Mouse (Mus musculus) bone marrow, adult 2 months (tissue): ENCODE data around the gene Atxn1. TPM values are rescaled to one million over a fixed set of nuclear protein-coding genes. Genes with fewer than 3 reads are reported as not detected.

ENCODE experiments used
- H3K27ac ChIP-seq: fragments of 200-500 bp; 2 replicates; pipeline ENCODE4 v1.5.1; 2012; ENCODE audit warnings: low read depth, mild to moderate bottlenecking, control low read depth, inconsistent platforms, low read length; ENCODE audit not compliant: control insufficient read depth, poor library complexity, insufficient read depth
- H3K4me1 ChIP-seq: fragments of 200-500 bp; 2 replicates; pipeline ENCODE4 v1.6.1; 2011; ENCODE audit warnings: low read length; ENCODE audit not compliant: control insufficient read depth, insufficient read depth
- H3K4me3 ChIP-seq: fragments of 200-500 bp; replicated peaks from 2 replicates; pipeline ENCODE3; 2011; ENCODE audit warnings: mild to moderate bottlenecking, low read depth, low read length, control low read depth; ENCODE audit not compliant: control insufficient read depth
- CTCF ChIP-seq: fragments of 200-500 bp; IDR thresholded peaks from 2 replicates; pipeline ENCODE4 v1.5.1; 2011; ENCODE audit warnings: low read length, control low read depth; ENCODE audit not compliant: control insufficient read depth, insufficient read depth
- POLR2A ChIP-seq: fragments of 200-500 bp; IDR thresholded peaks from 2 replicates; pipeline ENCODE4 v1.6.1; 2011; ENCODE audit warnings: low read depth, mild to moderate bottlenecking, control low read depth, low read length, borderline replicate concordance; ENCODE audit not compliant: control insufficient read depth
- WGBS: fragments of 180-500 bp; shearing (Covaris S2); methylation state at CpG from one replicate; pipeline ENCODE4 v1.1.7; 2018; 5-methylcytosine and 5-hydroxymethylcytosine counted together
- polyA plus RNA-seq: library from polyadenylated mRNA; stranded (reverse); fragments of >200 nt; gene quantifications from 2 replicates; pipeline ENCODE4 v1.2.4, GENCODE M21; 2011; ENCODE audit warnings: low replicate concordance; ENCODE audit not compliant: missing spikeins, insufficient read depth, insufficient read length

The Atxn1 gene
- polyA plus RNA-seq, 1 experiment, result 5.8 TPM

DNA sequence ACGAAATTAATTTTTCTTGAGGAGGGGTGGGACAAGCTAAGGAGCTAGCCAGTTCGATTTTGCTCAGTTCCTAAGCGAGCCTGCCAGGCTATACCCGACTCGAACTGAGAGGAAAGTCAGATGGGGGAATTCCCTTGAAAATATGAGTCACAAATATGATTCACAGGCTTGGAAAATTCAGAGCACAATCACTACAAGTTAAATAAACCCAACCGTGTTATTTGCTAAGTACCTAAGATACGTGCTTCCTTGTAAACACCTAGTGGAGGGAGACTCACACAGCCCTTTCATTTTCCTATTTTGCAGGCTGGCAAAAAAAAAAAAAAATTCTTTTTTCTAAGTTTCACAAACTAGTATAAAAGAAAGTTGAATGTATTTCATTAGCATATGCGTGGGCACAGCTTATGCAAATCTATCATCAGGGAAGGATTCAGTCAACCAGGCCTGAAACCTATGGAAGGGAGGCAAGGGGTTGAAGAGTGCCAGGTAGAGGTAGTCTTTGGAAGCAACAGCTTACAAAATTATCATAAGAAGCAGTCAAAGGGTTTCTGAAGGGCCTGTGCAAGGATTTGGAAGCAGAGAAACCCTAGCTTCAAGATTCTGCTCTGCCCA is 127.1 kb downstream of the Atxn1 start:
- TF ChIP-seq POLR2A, result no peak
- H3K4me1 ChIP-seq, result no peaks in the 10 kb centered on the region
- H3K4me3 ChIP-seq, result no peak overlapping the region
- no peak overlapping the region for H3K27ac ChIP-seq
- 84% methylated on average over 8 of the region's 8 CpGs for WGBS

DNA sequence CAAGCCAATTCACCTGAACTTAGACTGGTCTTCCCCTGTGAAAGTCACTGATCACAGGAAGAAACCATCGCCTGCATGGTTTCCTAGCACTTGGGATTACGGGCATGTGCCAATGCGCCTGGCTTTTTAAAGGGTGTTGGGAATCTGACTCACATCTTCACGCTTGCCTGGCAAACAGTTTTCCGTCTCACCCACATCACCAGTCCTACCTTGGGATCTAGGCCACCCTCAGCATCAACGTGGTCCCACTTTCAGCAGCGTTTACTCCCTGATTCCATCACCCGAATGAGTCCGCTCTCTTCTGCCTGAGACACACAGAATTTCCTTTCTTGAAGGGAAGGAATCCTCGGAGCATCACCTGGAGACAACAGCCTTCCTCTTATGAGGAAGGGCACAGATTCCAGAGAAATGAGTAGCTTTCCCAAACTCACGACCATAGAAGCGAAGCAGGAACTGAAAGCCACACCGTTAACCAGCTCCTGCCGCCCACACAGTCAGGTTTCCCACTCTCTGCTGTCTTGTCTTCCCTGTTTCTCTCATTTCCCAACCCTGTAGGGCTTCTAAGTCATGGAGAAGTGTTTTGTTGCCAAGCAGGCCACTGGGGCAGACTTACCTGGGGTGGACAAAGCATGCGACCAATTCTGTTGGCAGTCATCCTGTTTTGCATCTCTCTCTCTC is 128.3 kb downstream of the Atxn1 start:
- H3K4me3 ChIP-seq, result no peak overlapping the region
- WGBS, result 79% methylated on average over 15 of the region's 15 CpGs
- TF ChIP-seq CTCF (no peak), POLR2A (no peak)
- H3K4me1 ChIP-seq, result no peaks in the 10 kb centered on the region
- H3K27ac ChIP-seq, result no peak overlapping the region

DNA sequence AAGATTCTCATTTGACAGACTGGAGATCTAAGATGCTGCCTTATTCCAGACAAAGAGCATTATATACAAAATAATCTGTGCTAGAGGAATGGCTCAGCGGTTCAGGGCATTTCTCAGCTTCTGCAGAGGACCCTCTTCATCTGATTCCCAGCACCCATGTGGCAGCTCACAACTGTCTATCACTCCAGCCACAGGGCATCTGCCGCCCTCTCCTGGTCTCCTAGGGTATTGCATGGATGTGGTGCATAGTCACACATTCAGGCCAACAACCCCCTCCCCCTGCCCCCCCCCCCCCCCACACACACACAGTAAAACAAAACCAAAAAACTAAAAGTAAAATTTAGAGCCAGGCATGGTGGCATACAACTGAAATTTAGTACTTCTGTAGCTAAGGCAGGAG is 130.5 kb downstream of the Atxn1 start:
- Histone ChIP-seq H3K4me3 (no peak overlapping the region), H3K4me1 (no peaks in the 10 kb centered on the region), H3K27ac (no peak overlapping the region)
- peak; percentile 44; the same call in 1 of the 2 replicates for TF ChIP-seq CTCF
- no peak for TF ChIP-seq POLR2A
- WGBS, result 77% methylated on average over 2 of the region's 2 CpGs

DNA sequence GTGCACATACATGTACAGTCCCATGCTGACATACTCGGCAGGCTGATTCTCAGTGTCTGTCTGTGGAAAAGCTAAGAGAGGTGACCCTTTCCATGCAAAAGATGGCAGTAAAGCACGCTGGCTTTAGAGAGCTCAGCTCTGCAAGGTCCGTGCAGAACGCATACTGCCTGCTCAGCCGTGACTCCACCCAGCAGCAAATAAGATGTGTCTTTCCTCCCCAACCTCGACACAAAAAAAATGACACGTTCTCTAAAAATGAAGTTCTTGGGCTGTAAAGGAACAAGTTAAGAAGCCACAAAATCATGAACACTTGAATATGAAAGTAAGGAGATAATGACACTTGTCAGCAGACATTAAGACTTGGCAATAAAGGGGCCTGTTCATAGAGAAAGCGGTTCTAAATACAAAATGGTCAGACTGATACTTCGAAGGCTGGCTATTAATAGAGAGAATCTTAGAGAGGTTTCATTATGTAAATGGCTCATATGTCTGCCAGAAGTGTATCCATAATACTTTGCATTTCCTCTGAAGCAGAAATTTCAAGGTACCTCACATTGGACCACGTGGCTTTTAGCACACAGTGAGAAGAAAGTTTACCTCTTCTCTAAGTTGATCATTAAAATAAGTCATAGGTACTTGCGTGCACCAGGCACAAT is 132.0 kb downstream of the Atxn1 start:
- Histone ChIP-seq H3K4me1 (no peaks in the 10 kb centered on the region), H3K4me3 (no peak overlapping the region), H3K27ac (no peak overlapping the region)
- 73% methylated on average over 11 of the region's 11 CpGs for WGBS
- no peak for TF ChIP-seq POLR2A
- TF ChIP-seq CTCF, result no peak

DNA sequence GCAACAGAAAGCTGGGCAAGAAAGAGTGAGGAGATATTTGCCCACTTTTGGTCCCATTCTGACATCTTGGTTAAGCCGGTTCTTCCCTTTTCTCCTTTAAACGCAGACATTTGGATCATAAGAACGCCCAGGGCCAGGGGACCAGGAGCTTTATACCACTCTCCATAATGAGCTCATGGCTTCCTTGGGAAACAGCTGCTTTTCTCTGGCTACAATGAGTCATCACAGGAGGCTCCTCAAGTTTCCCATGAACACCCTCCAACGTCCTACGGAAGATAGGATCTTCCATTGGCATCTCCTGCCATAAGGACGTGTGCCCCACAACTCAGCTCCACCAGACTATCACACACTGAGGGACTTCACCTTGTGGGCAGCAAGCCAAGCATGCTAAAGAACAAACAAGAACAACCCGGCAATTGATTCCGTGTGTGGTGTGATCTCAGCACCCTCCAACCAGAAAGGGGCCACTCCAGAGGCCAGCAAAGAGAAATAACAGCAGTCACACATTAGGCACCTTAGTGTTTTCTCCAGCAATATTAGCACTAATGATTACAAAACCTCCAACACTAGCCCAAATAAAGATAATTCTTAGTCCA is 135.4 kb downstream of the Atxn1 start:
- TF ChIP-seq POLR2A (no peak), CTCF (no peak)
- no peak overlapping the region for H3K27ac ChIP-seq
- H3K4me3 ChIP-seq, result no peak overlapping the region
- H3K4me1 ChIP-seq, result no peaks in the 10 kb centered on the region
- WGBS, result 82% methylated on average over 8 of the region's 8 CpGs

DNA sequence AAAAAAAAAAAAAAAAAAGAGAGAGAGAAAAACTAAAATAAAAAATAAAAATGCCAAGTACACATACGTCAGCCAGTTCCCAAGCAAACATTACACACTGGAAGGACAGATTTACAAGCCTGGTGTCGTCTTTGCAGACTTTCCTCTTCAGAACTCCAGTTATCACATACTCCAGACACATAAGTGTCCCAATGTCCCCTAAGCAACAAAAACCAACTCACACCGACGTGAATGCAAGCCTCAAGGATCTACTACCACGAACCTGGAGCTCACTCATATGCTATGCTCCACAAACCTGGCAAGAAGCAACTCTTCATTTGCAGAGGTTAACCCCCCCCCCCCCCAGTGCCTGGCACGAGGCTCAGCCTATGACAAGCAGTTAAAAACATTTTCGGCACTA is 136.8 kb downstream of the Atxn1 start:
- H3K4me3 ChIP-seq, result no peak overlapping the region
- H3K27ac ChIP-seq, result no peak overlapping the region
- no peaks in the 10 kb centered on the region for H3K4me1 ChIP-seq
- TF ChIP-seq POLR2A, result no peak
- no peak for TF ChIP-seq CTCF
- WGBS, result 78% methylated on average over 7 of the region's 7 CpGs

DNA sequence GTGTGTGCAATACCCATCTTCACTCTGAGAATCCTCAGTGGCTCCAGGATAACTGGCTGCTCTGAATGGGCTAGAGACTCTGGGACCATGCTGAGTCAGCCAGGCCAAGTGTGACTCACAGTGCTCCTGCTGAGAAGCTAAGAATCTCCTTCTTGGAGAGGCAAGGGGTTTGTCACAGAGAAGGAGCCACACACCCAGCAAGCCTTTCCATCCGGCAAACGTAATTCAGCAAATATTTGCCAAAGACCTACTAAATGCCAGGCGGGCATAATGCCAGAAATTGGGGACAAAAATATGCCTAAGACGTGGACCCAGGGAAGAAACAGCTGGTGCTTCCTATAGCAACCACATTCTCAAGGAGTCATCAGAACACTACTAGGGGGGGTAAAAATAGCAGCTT is 137.2 kb downstream of the Atxn1 start:
- Histone ChIP-seq H3K27ac (no peak overlapping the region), H3K4me3 (no peak overlapping the region), H3K4me1 (no peaks in the 10 kb centered on the region)
- WGBS, result 84% methylated on average over 4 of the region's 4 CpGs
- no peak for TF ChIP-seq CTCF
- no peak for TF ChIP-seq POLR2A

DNA sequence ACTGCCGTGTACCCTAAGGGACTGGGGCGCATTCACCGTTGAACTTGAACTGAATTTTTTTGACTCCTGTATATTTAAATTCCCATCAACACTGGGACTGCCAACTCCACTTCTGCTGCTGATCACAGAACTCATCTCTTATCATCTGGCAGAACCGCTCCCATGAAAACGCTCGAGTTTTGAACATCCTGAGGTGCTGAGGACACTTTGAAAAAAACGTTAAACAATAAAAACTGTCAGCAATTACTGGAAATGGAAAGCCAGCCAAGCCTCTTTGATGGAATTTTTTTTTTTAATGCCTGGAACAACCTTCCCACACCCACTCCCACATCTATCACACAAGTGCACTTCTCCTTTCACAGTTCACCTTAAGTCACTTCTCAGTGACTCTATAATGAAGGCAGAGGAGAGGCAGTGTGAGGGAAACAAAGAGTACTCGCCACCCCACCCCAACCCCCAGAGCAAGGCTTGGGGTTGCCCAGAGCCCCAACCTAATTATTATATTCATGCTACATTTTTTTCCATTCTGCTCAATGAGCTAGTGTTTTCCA is 137.7 kb downstream of the Atxn1 start:
- Histone ChIP-seq H3K4me1 (no peaks in the 10 kb centered on the region), H3K27ac (no peak overlapping the region), H3K4me3 (no peak overlapping the region)
- TF ChIP-seq POLR2A, result no peak
- no peak for TF ChIP-seq CTCF
- 83% methylated on average over 8 of the region's 8 CpGs for WGBS
